Mouse (Mus musculus): ENCODE measurements around the gene Fmnl3. TPM values are rescaled to one million over a fixed set of nuclear protein-coding genes. Genes with fewer than 3 reads are reported as not detected.

Fmnl3 gene
- total and polyA plus RNA-seq, 3 experiments, result 0.04 to 0.06 TPM; not detected in 1

- Histone ChIP-seq H3K9me3 (replicated peaks; ENCODE audit: insufficient read depth, low read length) (no peaks in the 10 kb centered on the region), H3K27me3 (ENCODE audit: control insufficient read depth in 1 of 2, insufficient read depth in 2 of 2, low read length in 2 of 2) (peaks cover 0 to 2% of the 10 kb centered on the region in 2 experiments; a peak in 1 of 4 replicates), H3K79me2 (ENCODE audit: control insufficient read depth, insufficient read depth, low read length, poor library complexity) (no peaks in the 10 kb centered on the region), H3K36me3 (ENCODE audit: control insufficient read depth in 1 of 2, insufficient read depth in 2 of 2, low read length in 2 of 2) (no peaks in the 10 kb centered on the region; a peak in 1 of 4 replicates), H3K27ac (ENCODE audit: control insufficient read depth, low read depth, low read length) (no peak overlapping the region), H3K4me3 (ENCODE audit: control insufficient read depth in 1 of 2, insufficient read depth in 1 of 2, low read depth in 2 of 2, low read length in 2 of 2) (no peak overlapping the region), H3K4me1 (ENCODE audit: control insufficient read depth in 1 of 2, insufficient read depth in 2 of 2, low read length in 2 of 2) (no peaks in the 10 kb centered on the region), H3K9ac (ENCODE audit: control insufficient read depth, low read depth, low read length, poor library complexity, severe bottlenecking) (no peak overlapping the region)
- TF ChIP-seq CTCF (IDR thresholded peaks at IDR 0.05 in 2 of 3, conservative IDR thresholded peaks at IDR 0.05 in 1 of 3; ENCODE audit: control insufficient read depth in 1 of 3, insufficient read depth in 1 of 3, low read depth in 2 of 3, low read length in 3 of 3, poor library complexity in 1 of 3, severe bottlenecking in 1 of 3) (no peak), BHLHE40 (IDR thresholded peaks at IDR 0.05; ENCODE audit: borderline replicate concordance, low read depth, low read length) (no peak), ELF1 (IDR thresholded peaks at IDR 0.05; ENCODE audit: low read depth, low read length) (no peak), ZKSCAN1 (IDR thresholded peaks at IDR 0.05; ENCODE audit: low read depth, low read length) (no peak), MEF2A (IDR thresholded peaks at IDR 0.05; ENCODE audit: extremely low read depth, insufficient replicate concordance, low read depth, low read length, poor library complexity, severe bottlenecking) (no peak), MYC (IDR thresholded peaks at IDR 0.05; ENCODE audit: low read depth, low read length) (no peak), MAZ (IDR thresholded peaks at IDR 0.05; ENCODE audit: low read depth, low read length) (no peak), NELFE (IDR thresholded peaks at IDR 0.05; ENCODE audit: low read depth, low read length) (no peak)
- DNase-seq (ENCODE audit: low read depth, low spot score), result no peak
Observed at GRCm38 (mm10) chr15:99319411-99319871, 50.8 kb downstream of the Fmnl3 start.

DNA sequence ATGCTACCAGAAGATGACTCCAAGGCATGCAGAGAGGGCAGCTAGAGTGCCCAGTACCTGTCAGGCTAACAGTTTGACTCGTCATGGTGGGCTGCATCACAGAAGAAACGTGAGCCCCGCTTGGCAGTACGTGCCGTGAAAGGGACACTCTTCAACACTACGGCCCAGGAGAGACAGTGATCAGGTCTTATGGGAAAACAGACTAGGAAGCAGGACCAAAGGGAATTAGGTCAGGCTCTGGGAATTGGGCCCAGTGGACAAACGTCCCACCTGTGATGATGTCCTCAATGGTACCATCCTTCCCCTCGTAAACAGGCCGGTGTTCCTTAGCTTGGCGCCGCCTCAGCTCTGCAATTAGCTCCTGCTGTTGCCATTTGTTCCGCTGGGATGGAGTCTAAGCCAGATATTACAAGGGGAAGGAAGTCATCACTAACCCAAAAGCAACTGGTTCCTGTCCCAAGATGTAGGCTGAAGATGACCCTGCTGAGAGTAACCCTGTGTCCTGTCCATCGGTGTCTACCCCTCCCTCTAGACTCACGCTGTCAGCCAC is 51.3 kb downstream of the Fmnl3 start:
- H3K27ac ChIP-seq (ENCODE audit: control insufficient read depth, low read depth, low read length), result no peak overlapping the region
- peaks cover 0 to 2% of the 10 kb centered on the region in 2 experiments; a peak in 1 of 4 replicates for H3K27me3 ChIP-seq (ENCODE audit: control insufficient read depth in 1 of 2, insufficient read depth in 2 of 2, low read length in 2 of 2)
- H3K36me3 ChIP-seq (ENCODE audit: control insufficient read depth in 1 of 2, insufficient read depth in 2 of 2, low read length in 2 of 2), result no peaks in the 10 kb centered on the region; a peak in 1 of 4 replicates
- no peaks in the 10 kb centered on the region for H3K4me1 ChIP-seq (ENCODE audit: control insufficient read depth in 1 of 2, insufficient read depth in 2 of 2, low read length in 2 of 2)
- no peaks in the 10 kb centered on the region for H3K79me2 ChIP-seq (ENCODE audit: control insufficient read depth, insufficient read depth, low read length, poor library complexity)
- DNase-seq (ENCODE audit: low read depth, low spot score), result no peak
- H3K9me3 ChIP-seq (replicated peaks; ENCODE audit: insufficient read depth, low read length), result no peaks in the 10 kb centered on the region
- TF ChIP-seq POLR2AphosphoS2 (IDR thresholded peaks at IDR 0.05; ENCODE audit: low read length), result no peak
- TF ChIP-seq RCOR1 (IDR thresholded peaks at IDR 0.05; ENCODE audit: low read depth, low read length), result no peak
- TF ChIP-seq NRF1 (IDR thresholded peaks at IDR 0.05; ENCODE audit: insufficient read depth, low read depth, low read length, poor library complexity, severe bottlenecking), result no peak
- TF ChIP-seq MAZ (IDR thresholded peaks at IDR 0.05; ENCODE audit: low read depth, low read length), result no peak
- TF ChIP-seq GATA1 (IDR thresholded peaks at IDR 0.05; ENCODE audit: low read depth, low read length), result no peak
- no peak for TF ChIP-seq ZKSCAN1 (IDR thresholded peaks at IDR 0.05; ENCODE audit: low read depth, low read length)
- TF ChIP-seq MXI1 (IDR thresholded peaks at IDR 0.05; ENCODE audit: low read depth, low read length), result no peak
- no peak for TF ChIP-seq UBTF (IDR thresholded peaks at IDR 0.05; ENCODE audit: borderline replicate concordance, insufficient read depth, low read depth, low read length)
- no peak for TF ChIP-seq ZMIZ1 (IDR thresholded peaks at IDR 0.05; ENCODE audit: low read depth, low read length)
- TF ChIP-seq TAL1 (IDR thresholded peaks at IDR 0.05; ENCODE audit: low read length), result no peak
- H3K9ac ChIP-seq (ENCODE audit: control insufficient read depth, low read depth, low read length, poor library complexity, severe bottlenecking), result no peak overlapping the region
- no peak overlapping the region for H3K4me3 ChIP-seq (ENCODE audit: control insufficient read depth in 1 of 2, insufficient read depth in 1 of 2, low read depth in 2 of 2, low read length in 2 of 2)
